Mouse (Mus musculus) liver, embryonic 14.5 days (tissue): ENCODE measurements around the gene Atp6v1c2.

Experiments used
- CTCF ChIP-seq: IDR thresholded peaks from 2 replicates; pipeline ENCODE4 v1.5.1; 2016; ENCODE audit warnings: antibody characterized with exemption, low read depth, control low read depth
- EP300 ChIP-seq: IDR thresholded peaks from 2 replicates; pipeline ENCODE4 v1.6.1; 2016; ENCODE audit warnings: antibody characterized with exemption, low read depth

DNA sequence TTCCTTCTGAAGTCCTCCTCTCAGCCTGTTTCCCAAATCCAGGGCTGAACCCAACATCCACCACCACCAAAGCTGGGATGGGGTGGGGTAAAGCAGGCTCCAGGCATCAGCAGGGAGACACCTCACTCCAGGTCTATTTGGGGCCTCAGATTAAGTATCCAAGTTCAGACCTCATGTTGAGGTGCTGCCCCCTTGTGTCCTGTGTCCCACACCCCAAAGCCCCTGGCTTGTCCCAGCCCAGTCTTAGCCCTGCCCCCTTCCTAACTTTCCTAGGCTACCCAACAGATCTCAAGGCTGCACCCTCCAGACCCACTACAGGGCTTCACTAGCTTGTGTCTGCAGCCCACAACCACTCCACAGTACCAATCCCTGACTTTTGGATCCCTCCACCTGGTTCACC is 87.1 kb downstream of the Atp6v1c2 start:
- TF ChIP-seq CTCF (no peak), EP300 (no peak)
